ENCODE assay signal across 18 mouse cellular contexts in genomic region chr4:154129950-154130349, GRCm38 (mm10). TPM values are rescaled to one million over a fixed set of nuclear protein-coding genes. Genes with fewer than 3 reads are reported as not detected.
"Had no signal": no experiment of that assay in that cellular context is flagged by ENCODE, and none has a peak within 500 bp of the region (broad histone marks: within the 10 kb centered on the region; RNA-seq: fewer than 3 reads in every experiment).

No protein-coding gene starts in this region.

- H3K36me3 ChIP-seq: neural tube, embryonic 13.5 days; neural tube, embryonic 15.5 days; stomach, embryonic 15.5 days had no signal

- H3K4me2 ChIP-seq: neural tube, embryonic 13.5 days; neural tube, embryonic 15.5 days; stomach, embryonic 15.5 days had no signal

- H3K9ac ChIP-seq: neural tube, embryonic 13.5 days; neural tube, embryonic 15.5 days; stomach, embryonic 15.5 days had no signal

- H3K4me3 ChIP-seq: neural tube, embryonic 13.5 days; neural tube, embryonic 15.5 days; stomach, embryonic 15.5 days had no signal

- H3K9me3 ChIP-seq: neural tube, embryonic 13.5 days; neural tube, embryonic 15.5 days; stomach, embryonic 15.5 days had no signal

- H3K27ac ChIP-seq: neural tube, embryonic 13.5 days; neural tube, embryonic 15.5 days; stomach, embryonic 15.5 days; stomach, postnatal 0 days had no signal

- H3K27me3 ChIP-seq: stomach, embryonic 15.5 days had no signal

- H3K4me1 ChIP-seq: neural tube, embryonic 13.5 days; neural tube, embryonic 15.5 days; stomach, embryonic 15.5 days had no signal

- DNase-seq: retina, postnatal 1 day; right cerebral cortex, adult 18-20 months; right cerebral cortex, postnatal 14 days; right cerebral cortex, postnatal 25 days; right cerebral cortex, postnatal 4 days; spleen, adult 18-20 months; thymus, adult 18-20 months; thymus, adult 2 months; thymus, postnatal 14 days; thymus, postnatal 25 days; thymus, postnatal 36 days; thymus, postnatal 4 days had no signal

RNA-seq across cellular contexts. Expression of gene Trp73, which starts 10.1 kb away (rescaled TPM):
- total RNA-seq: neutrophil, adult 5-6 weeks had no signal
- polyA plus RNA-seq: neural tube, embryonic 13.5 days; neural tube, embryonic 14.5 days had no signal

RNA-seq across cellular contexts. Expression of gene Megf6, which starts 40.6 kb away (rescaled TPM):
- total RNA-seq: neutrophil, adult 5-6 weeks had no signal
